Mouse (Mus musculus): ENCODE measurements around the gene Cfap61.

Gene Cfap61

DNA sequence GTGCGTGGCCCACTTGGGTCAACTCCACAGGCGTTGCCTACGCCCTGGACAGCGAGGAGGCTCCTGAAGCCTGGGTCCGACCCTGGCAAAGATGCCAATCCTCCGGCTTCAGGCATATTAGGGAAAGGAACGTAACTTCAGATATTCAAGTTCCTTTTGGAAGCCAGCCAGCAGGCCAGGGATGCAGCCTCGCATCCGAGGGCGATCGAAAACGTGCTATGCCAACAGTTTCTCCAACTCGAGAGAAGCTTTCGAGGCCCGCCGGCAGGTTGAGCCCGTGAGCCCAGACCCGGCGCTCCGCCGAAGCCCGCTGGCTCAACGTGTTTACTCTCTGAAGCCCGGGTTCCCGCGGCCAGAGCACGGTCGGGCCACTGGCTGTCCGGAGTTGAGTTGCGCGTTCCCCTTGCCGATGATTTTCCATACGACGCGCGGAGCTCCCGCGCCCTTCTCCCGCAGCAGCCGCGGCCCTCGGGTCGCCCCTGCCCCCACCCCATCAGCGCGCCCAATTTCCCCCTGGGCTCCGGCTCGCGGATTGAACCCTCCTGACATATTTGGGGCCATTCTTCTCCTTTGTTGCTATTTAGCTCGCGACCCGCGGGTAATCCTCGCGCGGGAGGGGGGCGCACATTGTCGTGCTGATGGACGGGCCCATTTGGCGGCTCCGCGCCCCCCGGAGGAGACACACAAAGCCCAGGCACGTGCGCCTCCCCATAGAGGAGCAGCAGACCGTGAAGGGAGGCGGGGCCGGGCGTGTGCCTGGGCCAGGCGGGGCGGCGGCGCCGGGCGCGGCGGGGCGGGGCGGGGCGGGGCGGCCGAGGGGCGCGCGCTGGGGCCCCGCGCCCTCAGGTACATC, 286.7 kb downstream of the Cfap61 start, which contains the start of gene Insm1:
Gene Insm1 (plus strand): TSS at position 846 of the 853 bp plus-strand sequence.
- no peak for DNase-seq (ENCODE audit: low spot score in 2 of 2)

DNA sequence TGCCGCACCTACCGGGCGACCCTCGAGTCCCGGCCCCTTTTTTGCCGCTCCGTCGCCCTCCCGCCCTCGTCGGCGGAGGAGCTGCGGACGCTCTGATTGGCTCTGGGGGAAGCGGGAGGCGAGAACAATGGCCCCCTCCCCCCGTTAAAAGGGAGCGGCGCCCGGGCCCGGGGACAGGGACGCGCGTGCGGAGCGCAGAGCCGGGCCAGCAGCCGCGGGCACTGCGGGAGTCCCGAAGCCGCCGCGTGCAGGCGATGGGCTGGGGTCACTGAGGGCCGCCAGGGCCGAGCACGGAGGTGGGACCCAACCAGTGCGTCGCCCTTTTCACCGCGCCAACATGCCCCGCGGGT, 287.3 kb downstream of the Cfap61 start:
- DNase-seq (ENCODE audit: low spot score in 2 of 2), result no peak

- no peak for DNase-seq (ENCODE audit: low spot score in 2 of 2)
Observed at GRCm38 (mm10) chr2:146222279-146223175, 287.9 kb downstream of the Cfap61 start.

- DNase-seq (ENCODE audit: low spot score in 2 of 2), result no peak
Observed at GRCm38 (mm10) chr2:146223176-146223905, 288.8 kb downstream of the Cfap61 start.

DNA sequence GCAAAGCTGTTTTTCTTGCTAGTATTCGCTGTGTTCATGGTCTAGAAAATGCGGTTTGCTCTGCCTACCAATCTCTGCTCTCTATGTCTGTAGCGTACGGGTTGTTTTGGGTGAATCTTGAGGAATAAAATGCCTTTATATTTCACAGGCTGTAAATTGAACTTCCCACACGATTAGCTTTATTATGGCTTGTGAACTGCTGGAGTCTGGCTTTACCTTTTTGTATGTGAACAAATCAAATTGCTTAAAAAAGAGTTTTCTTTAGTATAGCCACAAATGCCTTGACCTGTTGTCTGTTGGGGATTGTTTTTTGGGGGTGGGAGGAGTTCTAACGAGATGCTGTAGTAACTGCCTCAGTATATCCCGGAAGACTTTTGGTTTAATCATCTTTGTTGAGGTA, 289.6 kb downstream of the Cfap61 start:
- DNase-seq (ENCODE audit: low spot score in 2 of 2), result no peak

DNA sequence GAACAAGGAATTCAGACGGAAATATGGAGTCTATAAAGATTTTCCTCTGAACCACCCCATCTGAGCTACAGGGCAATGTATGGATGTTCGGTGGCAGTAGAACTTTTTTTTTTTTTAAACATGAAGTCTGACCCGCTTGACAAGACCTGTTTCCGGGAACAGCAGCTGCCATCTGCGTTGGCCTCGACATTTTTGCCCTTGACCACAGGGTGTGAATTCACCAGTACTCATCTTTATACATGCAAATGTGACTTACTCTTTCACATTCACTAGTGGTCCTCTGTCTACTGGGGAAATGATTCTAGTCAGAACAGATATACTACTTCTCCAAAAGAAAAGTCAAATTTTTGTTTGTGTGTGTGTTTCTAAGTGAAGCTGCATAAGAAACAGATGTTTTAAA, 291.2 kb downstream of the Cfap61 start:
- no peak for DNase-seq (ENCODE audit: low spot score in 2 of 2)

GRCm38 (mm10) chr2:146226484-146226883, 291.9 kb downstream of the Cfap61 start:
- DNase-seq (ENCODE audit: low spot score in 2 of 2), result no peak

DNA sequence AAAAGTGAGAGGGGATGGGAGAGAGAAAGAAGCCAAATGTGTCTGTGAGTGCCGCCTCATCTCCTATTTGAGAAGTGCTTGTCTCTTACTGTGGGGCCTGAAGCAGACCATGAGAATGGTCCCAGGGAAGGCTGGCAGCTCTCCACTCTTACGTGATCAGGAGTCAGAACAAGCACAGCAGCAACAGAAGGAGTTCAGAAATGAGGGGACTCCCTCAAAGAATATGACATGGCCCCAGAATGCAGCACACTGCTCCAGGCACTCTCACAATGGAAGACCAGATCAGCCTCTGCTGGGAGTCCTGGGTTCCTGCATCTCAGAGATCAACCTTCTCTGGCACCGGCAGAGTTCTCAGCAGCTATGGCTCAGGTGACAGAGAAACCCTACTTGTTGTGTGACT, 293.1 kb downstream of the Cfap61 start:
- DNase-seq (ENCODE audit: low spot score in 2 of 2), result no peak

- DNase-seq (ENCODE audit: low spot score in 2 of 2), result no peak
Observed at GRCm38 (mm10) chr2:146228435-146228834, 293.9 kb downstream of the Cfap61 start.

- DNase-seq (ENCODE audit: low spot score in 2 of 2), result no peak
Observed at GRCm38 (mm10) chr2:146231485-146231884, 296.9 kb downstream of the Cfap61 start.

DNA sequence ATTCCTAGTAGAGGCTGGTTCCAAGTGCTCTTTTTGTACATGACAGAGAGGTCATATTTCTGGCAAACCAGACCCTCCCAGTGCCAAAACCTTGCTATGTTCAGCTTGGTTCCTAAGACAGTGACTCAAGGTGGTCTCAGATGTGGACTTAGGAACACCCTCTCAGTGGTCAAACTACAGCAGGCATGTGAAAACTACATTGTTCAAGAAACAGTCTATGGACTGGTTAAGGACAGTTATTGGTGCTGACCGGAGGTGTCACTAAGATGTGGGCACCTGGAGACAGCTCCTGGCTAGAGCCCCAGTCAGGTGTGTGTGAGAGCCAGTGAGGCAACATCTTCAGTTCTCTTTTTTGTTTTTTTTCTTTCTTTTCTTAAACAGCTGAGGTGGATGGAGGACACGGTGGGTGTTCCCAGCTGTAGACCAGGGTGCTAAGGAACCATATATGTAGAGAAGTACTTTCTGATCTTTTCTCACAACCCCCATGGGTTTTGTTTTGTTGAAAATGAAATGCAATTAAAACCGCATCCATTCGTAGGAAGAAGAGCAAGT, 304.7 kb downstream of the Cfap61 start:
- no peak for DNase-seq (ENCODE audit: low spot score in 2 of 2)

DNA sequence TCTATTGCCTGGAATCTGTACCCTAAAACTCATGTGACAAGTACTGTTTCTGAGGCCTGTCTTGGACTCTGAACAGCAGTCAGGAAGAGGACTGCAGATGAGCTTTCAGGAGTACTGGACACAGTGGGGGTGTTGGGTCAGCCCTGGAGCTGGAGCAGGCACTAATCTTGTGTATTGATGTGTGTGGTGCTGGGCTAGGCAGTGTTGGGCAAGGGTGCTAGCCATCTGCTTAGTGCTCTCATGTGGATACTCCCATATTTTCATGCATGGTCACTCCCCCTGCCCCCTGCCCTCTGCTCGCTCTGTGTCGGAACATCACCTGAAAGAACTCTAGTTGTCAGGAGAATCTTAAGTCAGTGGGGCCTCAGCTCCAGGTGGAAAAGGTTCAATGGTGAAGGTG, 309.5 kb downstream of the Cfap61 start:
- DNase-seq (ENCODE audit: low spot score in 2 of 2), result no peak

- no peak for DNase-seq (ENCODE audit: low spot score in 2 of 2)
Observed at GRCm38 (mm10) chr2:146245401-146245800, 310.8 kb downstream of the Cfap61 start.

- no peak for DNase-seq (ENCODE audit: low spot score in 2 of 2)
Observed at GRCm38 (mm10) chr2:146246409-146247075, 312.0 kb downstream of the Cfap61 start.

DNA sequence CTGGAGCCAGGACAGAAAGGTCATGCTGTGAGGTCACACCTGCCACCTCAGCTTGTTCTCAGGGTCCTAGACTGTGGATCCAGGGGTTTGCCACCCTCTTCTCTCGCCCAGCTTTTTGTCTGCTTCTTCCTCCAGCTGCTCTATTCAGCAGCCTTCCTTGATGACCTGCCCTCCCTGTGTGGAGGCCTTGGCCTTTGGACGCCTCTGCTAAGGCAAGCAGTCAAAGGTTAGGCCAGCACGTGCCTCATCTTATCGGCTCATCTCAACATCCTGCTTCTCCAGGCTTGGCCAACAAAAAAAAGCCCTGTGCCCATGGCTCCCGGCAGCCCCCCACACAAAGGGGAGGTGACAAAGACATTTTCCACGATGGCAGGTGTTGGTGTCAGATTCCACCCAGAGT, 313.0 kb downstream of the Cfap61 start:
- no peak for DNase-seq (ENCODE audit: low spot score in 2 of 2)

DNA sequence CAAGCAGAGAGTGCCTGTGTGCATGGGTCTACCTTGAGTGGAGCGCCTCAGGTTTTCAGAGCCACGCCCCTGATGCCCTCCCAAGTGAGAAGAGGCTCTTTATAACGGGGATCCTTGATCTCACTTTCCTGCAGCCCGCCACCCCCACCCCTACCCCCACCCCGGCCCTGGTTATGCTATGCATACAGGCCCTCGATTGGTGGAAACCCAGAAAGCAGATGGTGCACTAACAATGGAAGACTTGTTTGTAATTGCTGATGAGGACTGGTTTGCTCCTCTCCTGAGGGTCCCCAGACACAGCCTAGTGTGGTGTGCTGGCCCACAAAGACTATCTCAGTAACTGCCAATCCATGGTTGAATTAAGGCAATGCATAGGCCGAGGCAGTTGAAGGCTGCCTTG, 314.4 kb downstream of the Cfap61 start:
- no peak for DNase-seq (ENCODE audit: low spot score in 2 of 2)

GRCm38 (mm10) chr2:146250236-146250904, 315.8 kb downstream of the Cfap61 start:
- DNase-seq (ENCODE audit: low spot score in 2 of 2), result no peak

GRCm38 (mm10) chr2:146254387-146254786, 319.8 kb downstream of the Cfap61 start:
- no peak for DNase-seq (ENCODE audit: low spot score in 2 of 2)

DNA sequence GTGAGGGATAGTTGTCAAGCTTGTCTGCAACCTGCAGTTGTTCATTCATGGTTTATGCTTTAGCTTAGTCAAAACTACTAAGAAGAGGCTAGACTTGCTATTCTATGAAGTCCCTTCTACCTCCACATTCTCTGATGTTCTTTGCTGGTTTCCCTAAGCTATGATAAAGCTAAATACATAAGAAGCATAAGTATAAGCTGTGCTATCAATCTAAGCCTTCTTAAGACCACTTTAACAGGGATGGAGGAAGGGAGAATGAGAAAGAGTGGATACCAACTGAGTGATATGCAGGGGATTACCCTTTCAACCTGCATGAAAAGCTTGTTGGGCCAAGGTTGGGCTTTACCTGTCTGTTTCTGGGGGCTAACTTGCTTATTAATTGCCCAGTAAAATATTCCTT, 321.1 kb downstream of the Cfap61 start:
- no peak for DNase-seq (ENCODE audit: low spot score in 2 of 2)

- DNase-seq (ENCODE audit: low spot score in 2 of 2), result no peak
Observed at GRCm38 (mm10) chr2:146256321-146256875, 321.8 kb downstream of the Cfap61 start.

Measured in thymus, postnatal 10 days (tissue).